Mouse (Mus musculus): ENCODE data around the gene Pced1b. TPM values are rescaled to one million over a fixed set of nuclear protein-coding genes. Genes with fewer than 3 reads are reported as not detected.
A peak's percentile ranks its signal among the peaks of the same experiment; 100 is the strongest.

The Pced1b gene
- total RNA-seq, 2 experiments from 2014 or later: 6.4 to 38.6 TPM

- ATAC-seq (replicated peaks; ENCODE audit: low FRiP score, low TSS enrichment, poor library complexity, severe bottlenecking): no peak
Measured at GRCm38 (mm10) chr15:97412861-97413260, 166.0 kb downstream of the Pced1b start.

GRCm38 (mm10) chr15:97414718-97415413 is 168.0 kb downstream of the Pced1b start:
- no peak for ATAC-seq (replicated peaks; ENCODE audit: low FRiP score, low TSS enrichment, poor library complexity, severe bottlenecking)

DNA sequence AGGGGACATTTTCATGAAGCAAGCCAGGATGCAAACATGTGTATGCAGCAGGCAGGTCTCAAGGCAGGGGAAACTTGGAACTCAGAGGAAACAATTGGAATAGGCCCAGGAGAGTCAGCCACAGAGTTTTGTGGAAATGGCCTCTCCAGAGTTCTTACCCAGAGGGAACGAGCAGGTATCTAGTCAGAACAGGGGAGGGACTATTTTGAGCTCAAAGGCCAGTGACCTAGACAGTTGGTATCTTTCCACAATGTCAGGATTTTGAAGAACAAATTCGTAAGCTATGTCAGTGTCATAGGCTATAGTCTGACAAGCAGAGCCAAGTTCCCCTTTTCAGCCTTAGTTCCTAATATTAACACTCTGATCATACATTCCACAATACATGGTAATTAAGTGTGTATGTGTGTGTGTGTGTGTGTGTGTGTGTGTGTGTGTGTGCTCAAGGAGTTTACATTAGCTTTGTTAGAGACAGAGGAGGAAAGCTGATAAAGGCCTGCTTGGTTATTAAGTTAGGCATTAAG is 168.6 kb downstream of the Pced1b start:
- ATAC-seq (replicated peaks; ENCODE audit: low FRiP score, low TSS enrichment, poor library complexity, severe bottlenecking): no peak

- no peak for ATAC-seq (replicated peaks; ENCODE audit: low FRiP score, low TSS enrichment, poor library complexity, severe bottlenecking)
Measured at GRCm38 (mm10) chr15:97420292-97420691, 173.4 kb downstream of the Pced1b start.

GRCm38 (mm10) chr15:97421533-97421932 is 174.6 kb downstream of the Pced1b start:
- ATAC-seq (replicated peaks; ENCODE audit: low FRiP score, low TSS enrichment, poor library complexity, severe bottlenecking): no peak

DNA sequence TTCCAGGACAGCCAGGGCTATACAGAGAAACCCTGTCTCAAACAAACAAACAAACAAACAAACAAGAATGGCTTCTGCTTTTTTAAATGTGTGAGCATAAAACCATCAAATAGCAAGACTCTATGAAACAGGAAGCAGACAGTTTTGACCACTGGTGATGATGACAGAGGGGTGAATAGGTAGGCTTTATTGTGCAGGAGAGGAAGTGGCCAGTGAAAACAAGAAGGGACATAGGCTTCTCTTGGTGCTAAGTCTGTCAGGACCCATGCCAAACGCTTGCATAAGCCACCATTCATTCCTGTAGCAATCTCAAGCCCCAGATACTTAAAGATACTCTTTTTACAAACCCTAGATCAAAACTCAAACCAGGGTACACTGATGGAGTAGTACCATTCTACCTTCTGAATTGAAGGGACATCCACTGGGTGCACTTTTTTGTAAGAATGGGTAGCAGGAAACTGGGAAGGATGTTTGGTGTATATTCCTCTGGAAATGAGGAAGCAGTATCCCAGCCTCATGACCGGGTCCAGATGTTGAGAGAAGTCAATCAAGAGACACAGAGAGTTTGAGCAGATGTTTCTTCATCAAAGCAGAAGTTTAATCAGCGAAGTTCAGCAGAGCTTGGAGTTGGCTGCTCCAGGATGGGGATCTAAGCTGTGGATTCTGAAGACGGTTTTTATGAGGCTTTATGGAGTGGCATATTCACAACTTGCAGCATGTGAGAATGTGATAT is 175.5 kb downstream of the Pced1b start:
- no peak for ATAC-seq (replicated peaks; ENCODE audit: low FRiP score, low TSS enrichment, poor library complexity, severe bottlenecking)

- ATAC-seq (replicated peaks; ENCODE audit: low FRiP score, low TSS enrichment, poor library complexity, severe bottlenecking): 0 out of 2 replicates have a peak, but pooled peaks have one; percentile 7
Measured at GRCm38 (mm10) chr15:97424375-97424774, 177.5 kb downstream of the Pced1b start.

- no peak for ATAC-seq (replicated peaks; ENCODE audit: low FRiP score, low TSS enrichment, poor library complexity, severe bottlenecking)
Measured at GRCm38 (mm10) chr15:97424961-97425360, 178.1 kb downstream of the Pced1b start.

DNA sequence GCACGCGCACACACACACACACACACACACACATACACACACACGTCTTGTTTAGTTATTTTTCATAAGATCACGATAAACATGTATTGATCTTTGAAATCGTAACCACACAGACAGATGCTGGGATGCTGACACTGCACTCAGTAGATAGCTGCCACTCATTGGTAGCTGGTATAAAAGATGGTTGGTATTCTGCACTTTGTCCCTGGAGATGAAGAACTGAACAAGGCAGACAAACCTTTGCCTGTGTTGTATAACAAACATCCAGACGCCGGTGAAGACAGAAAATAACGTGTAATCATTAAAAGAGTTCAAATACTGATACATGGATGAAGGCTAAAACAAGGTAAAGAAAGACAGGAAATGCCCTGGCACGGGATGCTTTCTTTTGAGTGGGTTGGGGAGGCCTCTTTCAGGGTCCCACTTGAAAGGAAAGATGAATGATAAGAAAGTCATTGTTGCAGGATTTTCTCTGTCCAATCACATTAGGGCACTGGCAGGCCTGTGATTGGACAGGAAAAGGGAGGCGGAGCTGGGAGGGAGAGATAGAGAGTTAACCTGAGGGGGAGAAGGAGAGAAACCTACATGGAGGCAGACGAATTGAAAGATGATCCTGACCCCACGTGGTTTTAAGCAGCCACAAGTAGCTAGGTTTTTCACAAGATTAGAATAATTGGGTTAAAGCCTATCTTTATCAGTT is 182.4 kb downstream of the Pced1b start:
- no peak for ATAC-seq (replicated peaks; ENCODE audit: low FRiP score, low TSS enrichment, poor library complexity, severe bottlenecking)

- no peak for ATAC-seq (replicated peaks; ENCODE audit: low FRiP score, low TSS enrichment, poor library complexity, severe bottlenecking)
Measured at GRCm38 (mm10) chr15:97431533-97431932, 184.6 kb downstream of the Pced1b start.

DNA sequence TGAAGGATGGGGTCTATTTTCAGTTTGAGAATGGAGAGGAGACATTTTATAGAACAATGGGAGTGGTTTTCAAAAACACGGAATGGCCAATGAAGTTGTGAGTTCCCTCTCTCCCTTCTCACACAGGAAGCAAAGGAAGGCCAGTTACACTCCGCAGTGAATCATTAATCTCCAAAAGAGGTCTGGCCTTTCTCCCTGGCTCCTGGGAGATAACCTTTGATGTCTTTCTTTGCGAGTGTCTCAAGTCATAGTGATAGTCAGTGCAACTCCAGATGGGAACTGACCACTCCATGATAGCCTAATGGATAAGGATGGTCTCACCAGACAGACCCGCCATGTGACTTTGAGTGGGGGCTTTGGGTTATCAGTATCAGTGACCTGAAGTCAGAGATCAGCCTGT is 185.3 kb downstream of the Pced1b start:
- ATAC-seq (replicated peaks; ENCODE audit: low FRiP score, low TSS enrichment, poor library complexity, severe bottlenecking): no peak

Other genes with a start within 250 kb of the Pced1b start
- not detected in 2 replicates for gene Slc38a4, start 191.2 kb upstream of the Pced1b start, total RNA-seq (2014; fragmentation: Nextera tagmentation)
- not detected in 2 replicates for gene Slc38a4, start 191.2 kb upstream of the Pced1b start, total RNA-seq (2017)
- 11.7 and 15.0 TPM in 2 replicates for gene Amigo2, start 180 bp downstream of the Pced1b start, total RNA-seq (2014; fragmentation: Nextera tagmentation)
- 14.0 and 15.9 TPM in 2 replicates for gene Amigo2, start 180 bp downstream of the Pced1b start, total RNA-seq (2017)

Measured in megakaryocyte-erythroid progenitor cell, adult 5-6 weeks (primary cell).